ENCODE assay signal across 8 mouse cellular contexts in the genomic region with DNA sequence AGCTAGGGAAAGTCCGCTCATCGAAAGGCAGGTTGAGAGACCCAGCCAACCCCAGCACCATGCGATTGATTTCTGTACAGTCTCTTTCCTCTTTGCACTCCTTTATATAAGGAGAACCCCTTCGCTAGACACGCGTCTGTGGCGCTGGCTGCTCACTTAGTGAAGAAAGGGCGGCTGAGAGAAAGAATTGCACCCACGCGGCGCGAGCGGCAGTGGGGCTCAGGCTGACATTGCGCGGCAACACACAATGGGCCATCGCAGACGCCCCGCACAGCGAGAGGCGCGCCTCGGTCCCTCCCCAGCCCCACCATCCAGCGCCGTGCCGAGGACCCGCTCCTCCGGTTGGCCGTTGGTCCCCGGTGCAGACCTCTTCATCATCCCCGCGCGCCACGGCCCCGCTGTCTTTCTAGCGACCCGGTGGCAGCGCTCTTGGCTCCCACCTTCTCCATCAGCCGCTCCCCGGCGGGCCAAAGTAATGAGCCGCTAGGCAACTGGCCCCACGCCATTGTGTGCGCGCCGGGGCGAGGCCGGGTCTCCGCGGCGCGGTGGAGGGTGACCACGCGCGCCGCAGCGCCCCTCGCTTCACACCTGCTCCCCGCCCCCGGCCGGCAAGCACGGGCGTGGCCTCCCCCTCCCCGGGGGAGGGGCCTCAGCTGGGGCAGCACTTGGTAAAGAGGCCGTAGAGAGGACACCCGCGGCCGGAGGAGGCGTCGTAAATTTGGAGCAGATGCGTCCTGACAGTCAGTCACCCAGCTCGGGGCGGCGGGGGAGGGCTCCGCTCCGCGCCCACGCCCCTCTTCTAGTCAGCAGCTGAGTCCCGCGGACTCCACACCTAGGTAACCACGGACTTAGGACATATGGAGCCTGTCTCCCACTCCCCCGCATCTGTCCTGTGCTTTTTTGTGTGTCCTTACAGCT. TPM values are rescaled to one million over a fixed set of nuclear protein-coding genes. Genes with fewer than 3 reads are reported as not detected.
DNase-seq lines count a peak whose midpoint lies in the region; ATAC-seq and TF ChIP-seq lines count a peak whose summit lies in the region.

No protein-coding gene starts in this region.

- DNase-seq in kidney, adult 11 months, result peak; percentile 23
- DNase-seq in kidney, adult 8-10 months, result no peak
- peak; percentile 64 for DNase-seq in hindbrain, postnatal 0 days (ENCODE audit: low spot score)
- DNase-seq in adipocyte (ENCODE audit: low spot score), result no peak

- peak overlapping the region; percentile 54 for H3K4me3 ChIP-seq in forebrain, embryonic 13.5 days
- peak overlapping the region; percentile 58 for H3K4me3 ChIP-seq in hindbrain, postnatal 0 days (ENCODE audit: low read length)
- peak overlapping the region; percentile 53 for H3K4me3 ChIP-seq in limb, embryonic 12.5 days (replicated peaks)
- peak overlapping the region; percentile 64 for H3K4me3 ChIP-seq in midbrain, embryonic 16.5 days (ENCODE audit: low read depth, low read length)

- H3K27ac ChIP-seq in forebrain, embryonic 13.5 days, result peak overlapping the region; percentile 81
- peak overlapping the region; percentile 72 for H3K27ac ChIP-seq in hindbrain, postnatal 0 days
- no peak overlapping the region for H3K27ac ChIP-seq in limb, embryonic 12.5 days
- peak overlapping the region; percentile 84 for H3K27ac ChIP-seq in midbrain, embryonic 16.5 days (ENCODE audit: low read length)

- no peaks in the 10 kb centered on the region for H3K9me3 ChIP-seq in forebrain, embryonic 13.5 days (replicated peaks)
- no peaks in the 10 kb centered on the region for H3K9me3 ChIP-seq in hindbrain, postnatal 0 days (ENCODE audit: low read length)
- H3K9me3 ChIP-seq in limb, embryonic 12.5 days, result no peaks in the 10 kb centered on the region
- H3K9me3 ChIP-seq in midbrain, embryonic 16.5 days (replicated peaks; ENCODE audit: control insufficient read depth, low read length, poor library complexity, severe bottlenecking), result no peaks in the 10 kb centered on the region

- H3K4me2 ChIP-seq in forebrain, embryonic 13.5 days, result peak overlapping the region; percentile 97
- H3K4me2 ChIP-seq in hindbrain, postnatal 0 days (ENCODE audit: low read depth, low read length), result peak overlapping the region; percentile 95
- H3K4me2 ChIP-seq in limb, embryonic 12.5 days, result peak overlapping the region; percentile 97
- H3K4me2 ChIP-seq in midbrain, embryonic 16.5 days (ENCODE audit: low read length), result peak overlapping the region; percentile 95

- TF ChIP-seq CTCF in hindbrain, postnatal 0 days (IDR thresholded peaks at IDR 0.05; ENCODE audit: low read depth), result no peak

- peaks cover 40% of the 10 kb centered on the region for H3K27me3 ChIP-seq in forebrain, embryonic 13.5 days
- H3K27me3 ChIP-seq in hindbrain, postnatal 0 days (ENCODE audit: insufficient read depth, low read length), result peaks cover 5% of the 10 kb centered on the region; the same call in 1 of the 2 replicates
- H3K27me3 ChIP-seq in limb, embryonic 12.5 days, result peaks cover 91% of the 10 kb centered on the region
- H3K27me3 ChIP-seq in midbrain, embryonic 16.5 days (ENCODE audit: control insufficient read depth, insufficient read depth, low read depth, low read length), result peaks cover 13% of the 10 kb centered on the region

- H3K4me1 ChIP-seq in forebrain, embryonic 13.5 days, result peaks cover 66% of the 10 kb centered on the region
- 0 out of 2 replicates have a peak, but pooled peaks cover 7% of the 10 kb centered on the region for H3K4me1 ChIP-seq in hindbrain, postnatal 0 days (ENCODE audit: insufficient read depth, low read length)
- peaks cover 29% of the 10 kb centered on the region for H3K4me1 ChIP-seq in limb, embryonic 12.5 days (replicated peaks)
- H3K4me1 ChIP-seq in midbrain, embryonic 16.5 days (ENCODE audit: control insufficient read depth, insufficient read depth, low read length), result peaks cover 25% of the 10 kb centered on the region

- no peaks in the 10 kb centered on the region for H3K36me3 ChIP-seq in forebrain, embryonic 13.5 days (ENCODE audit: poor library complexity, severe bottlenecking)
- no peaks in the 10 kb centered on the region for H3K36me3 ChIP-seq in hindbrain, postnatal 0 days (ENCODE audit: insufficient read depth, low read length)
- H3K36me3 ChIP-seq in limb, embryonic 12.5 days, result no peaks in the 10 kb centered on the region
- H3K36me3 ChIP-seq in midbrain, embryonic 16.5 days (ENCODE audit: control insufficient read depth, insufficient read depth, low read length), result no peaks in the 10 kb centered on the region

- under 1% methylated on average over 68 of the region's 81 CpGs for WGBS in forebrain, embryonic 13.5 days
- 1% methylated on average over 79 of the region's 81 CpGs for WGBS in hindbrain, postnatal 0 days
- under 1% methylated on average over 81 of the region's 81 CpGs for WGBS in limb, embryonic 12.5 days
- under 1% methylated on average over 70 of the region's 81 CpGs for WGBS in midbrain, embryonic 16.5 days

- ATAC-seq in cerebellum, adult (ENCODE audit: insufficient number of reproducible peaks, low FRiP score, low TSS enrichment), result 0 out of 2 replicates have a peak, but pooled peaks have one; percentile 16
- ATAC-seq in forebrain, embryonic 13.5 days, result peak; percentile 55
- peak; percentile 58 for ATAC-seq in hindbrain, postnatal 0 days
- ATAC-seq in limb, embryonic 12.5 days (ENCODE audit: insufficient number of reproducible peaks, insufficient read depth, low FRiP score, low TSS enrichment, low read depth), result no peak
- ATAC-seq in midbrain, embryonic 16.5 days, result peak; percentile 79

- H3K9ac ChIP-seq in forebrain, embryonic 13.5 days, result peak overlapping the region; percentile 72
- peak overlapping the region; percentile 71 for H3K9ac ChIP-seq in hindbrain, postnatal 0 days (replicated peaks; ENCODE audit: low read length)
- peak overlapping the region; percentile 45; the same call in 1 of the 2 replicates for H3K9ac ChIP-seq in limb, embryonic 12.5 days (replicated peaks)
- H3K9ac ChIP-seq in midbrain, embryonic 16.5 days (ENCODE audit: low read depth, low read length), result peak overlapping the region; percentile 92

RNA-seq across cellular contexts. Expression of a gene that starts 27.3 kb away (rescaled TPM):
- 7.1 and 9.3 TPM in 2 replicates for polyA plus RNA-seq in forebrain, embryonic 13.5 days (2015; fragmentation: Nextera tagmentation; extraction: Ambion mirVana)
- total RNA-seq in hindbrain, postnatal 0 days (2014; rRNA removed), result 2.0 and 2.8 TPM in 2 replicates
- 1.5 and 1.6 TPM in 2 replicates for polyA plus RNA-seq in hindbrain, postnatal 0 days (2015; fragmentation: Nextera tagmentation; extraction: Ambion mirVana)
- 0.10 TPM in 1 of 2 replicates, not detected in the other for polyA plus RNA-seq in limb, embryonic 12.5 days (2016; fragmentation: Nextera tagmentation; extraction: Ambion mirVana)
- 4.2 and 17.6 TPM in 2 replicates for polyA plus RNA-seq in midbrain, embryonic 16.5 days (2015; fragmentation: Nextera tagmentation; extraction: Ambion mirVana)

RNA-seq across cellular contexts. Expression of a gene that starts 28.8 kb away (rescaled TPM):
- 32.3 and 38.1 TPM in 2 replicates for polyA plus RNA-seq in forebrain, embryonic 13.5 days (2015; fragmentation: Nextera tagmentation; extraction: Ambion mirVana)
- 20.0 and 34.0 TPM in 2 replicates for total RNA-seq in hindbrain, postnatal 0 days (2014; rRNA removed)
- polyA plus RNA-seq in hindbrain, postnatal 0 days (2015; fragmentation: Nextera tagmentation; extraction: Ambion mirVana), result 16.1 and 17.8 TPM in 2 replicates
- polyA plus RNA-seq in limb, embryonic 12.5 days (2016; fragmentation: Nextera tagmentation; extraction: Ambion mirVana), result 40.4 and 45.0 TPM in 2 replicates
- 34.8 and 35.0 TPM in 2 replicates for polyA plus RNA-seq in midbrain, embryonic 16.5 days (2015; fragmentation: Nextera tagmentation; extraction: Ambion mirVana)

RNA-seq across cellular contexts. Expression of a gene that starts 58.6 kb away (rescaled TPM):
- polyA plus RNA-seq in forebrain, embryonic 13.5 days (2015; fragmentation: Nextera tagmentation; extraction: Ambion mirVana), result 3.1 and 4.2 TPM in 2 replicates
- total RNA-seq in hindbrain, postnatal 0 days (2014; rRNA removed), result 12.5 and 13.1 TPM in 2 replicates
- 3.6 and 4.5 TPM in 2 replicates for polyA plus RNA-seq in hindbrain, postnatal 0 days (2015; fragmentation: Nextera tagmentation; extraction: Ambion mirVana)
- 8.4 and 10.3 TPM in 2 replicates for polyA plus RNA-seq in limb, embryonic 12.5 days (2016; fragmentation: Nextera tagmentation; extraction: Ambion mirVana)
- 4.2 and 5.5 TPM in 2 replicates for polyA plus RNA-seq in midbrain, embryonic 16.5 days (2015; fragmentation: Nextera tagmentation; extraction: Ambion mirVana)

Comparison
In these comparisons a context has a peak if more than half of its experiments do, and no peak if none do; other contexts are left out.
1. DNase-seq: peak in kidney, adult 11 months (single experiment) and hindbrain, postnatal 0 days (single experiment); none in kidney, adult 8-10 months (0 of 2) and adipocyte (single experiment).
2. Peak in every context shown above with its lines, with median percentiles within 50 percentile points of each other: H3K4me2 ChIP-seq, H3K4me3 ChIP-seq and H3K9ac ChIP-seq.